Comparison of ENCODE assay signal across 14 mouse cellular contexts in the genomic region with DNA sequence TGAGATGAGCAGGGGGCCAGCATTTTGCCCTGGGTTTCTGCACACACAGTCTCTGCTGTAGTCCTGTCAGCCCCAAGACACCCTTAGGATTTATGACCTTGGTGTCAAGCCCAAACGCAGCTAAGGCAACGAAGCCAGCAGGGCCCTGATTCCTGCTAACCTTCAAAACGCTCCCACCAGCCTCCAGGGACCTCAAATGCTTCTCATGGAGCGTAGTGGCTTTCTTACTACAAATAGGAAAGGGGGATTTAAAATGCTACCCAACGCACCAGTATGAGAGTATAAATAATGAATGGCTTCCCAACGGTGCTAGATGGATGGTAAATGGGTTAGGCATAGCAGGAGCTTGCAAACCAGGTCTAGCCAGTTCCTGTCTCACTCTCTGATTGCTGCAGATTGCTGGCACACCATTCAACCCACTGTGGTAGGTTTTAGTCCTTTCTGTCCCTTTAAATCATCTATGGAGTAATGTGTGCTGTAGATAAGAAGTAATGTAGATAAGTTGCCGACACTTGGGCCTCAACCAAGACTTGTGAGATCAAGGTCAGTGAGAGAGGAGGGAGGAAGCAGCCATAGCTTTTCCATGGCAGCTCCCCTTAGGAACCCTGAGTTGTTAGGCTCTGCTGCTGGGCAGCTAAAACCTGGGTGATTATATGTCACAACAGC.
DNase-seq lines count a peak whose midpoint lies in the region; ATAC-seq and TF ChIP-seq lines count a peak whose summit lies in the region.
"Had no signal": no experiment of that assay in that cellular context is flagged by ENCODE, and none has a peak within 500 bp of the region (broad histone marks: within the 10 kb centered on the region; RNA-seq: fewer than 3 reads in every experiment).

No protein-coding gene starts in this region.

- dilution Hi-C loops in CH12.LX (cut with MboI; ENCODE audit: extremely low pct_ligation_motif_present, extremely low pct_unique_long_range_greater_than_20kb, low sequenced_read_pairs), result no loop called here

- no peaks in the 10 kb centered on the region for H3K27me3 ChIP-seq in CH12.LX (replicated peaks)
- H3K27me3 ChIP-seq in neural tube, embryonic 15.5 days (replicated peaks), result no peaks in the 10 kb centered on the region
- H3K27me3 ChIP-seq: limb, embryonic 12.5 days; midbrain, embryonic 12.5 days had no signal

- H3K4me1 ChIP-seq in CH12.LX (ENCODE audit: control insufficient read depth in 1 of 2, insufficient read depth in 2 of 2), result peaks cover 44 to 82% of the 10 kb centered on the region in 2 experiments
- H3K4me1 ChIP-seq in neural tube, embryonic 15.5 days, result peaks cover 14% of the 10 kb centered on the region; the same call in 1 of the 2 replicates

- no peak overlapping the region for H3K4me3 ChIP-seq in CH12.LX (replicated peaks in 1 of 3; ENCODE audit: low read depth in 2 of 3, low read length in 2 of 3, poor library complexity in 1 of 3)
- no peak overlapping the region for H3K4me3 ChIP-seq in neural tube, embryonic 15.5 days (replicated peaks)
- H3K4me3 ChIP-seq: limb, embryonic 12.5 days; midbrain, embryonic 12.5 days had no signal

- H3K79me2 ChIP-seq in CH12.LX (replicated peaks; ENCODE audit: control insufficient read depth, extremely low read depth, insufficient read depth, poor library complexity, severe bottlenecking), result peaks cover 7% of the 10 kb centered on the region

- no peaks in the 10 kb centered on the region for H3K9me3 ChIP-seq in CH12.LX (replicated peaks; ENCODE audit: low read length)
- H3K9me3 ChIP-seq in neural tube, embryonic 15.5 days (replicated peaks), result no peaks in the 10 kb centered on the region
- H3K9me3 ChIP-seq: limb, embryonic 12.5 days; midbrain, embryonic 12.5 days had no signal

- ATAC-seq in neural tube, embryonic 15.5 days (ENCODE audit: low FRiP score), result peak; percentile 48; the same call in 1 of the 2 replicates
- ATAC-seq in cerebellum, adult (ENCODE audit: insufficient number of reproducible peaks, low FRiP score, low TSS enrichment), result no peak

- TF ChIP-seq RAD21 in CH12.LX (IDR thresholded peaks at IDR 0.05; ENCODE audit: low read depth, low read length), result no peak

- no peak; the same call in 1 of the 2 replicates for TF ChIP-seq POLR2A in CH12.LX (IDR thresholded peaks at IDR 0.05; ENCODE audit: low read depth, low read length)

- TF ChIP-seq CTCF in CH12.LX (conservative IDR thresholded peaks at IDR 0.05 in 1 of 2, IDR thresholded peaks at IDR 0.05 in 1 of 2; ENCODE audit: low read depth in 2 of 2, low read length in 2 of 2), result no peak

- peak; percentile 16 for DNase-seq in kidney, postnatal 14 days
- no peak for DNase-seq in kidney, adult 11 months
- peak; percentile 28 for DNase-seq in CH12.LX (ENCODE audit: extremely low read depth)
- DNase-seq in adrenal gland, postnatal 25 days, result peak; percentile 8
- DNase-seq in right cerebral cortex, adult 18-20 months, result no peak
- DNase-seq: cerebellum, adult 8-10 months; heart, postnatal 36 days; kidney, adult 2 months; lung, adult 18-20 months; thymus, postnatal 36 days had no signal

- in situ Hi-C loops in CH12.LX (cut with MboI; ENCODE audit: low pct_ligation_motif_present, low pct_unique_long_range_greater_than_20kb, low sequenced_read_pairs), result no loop called here

- TF ChIP-seq EP300 in CH12.LX (IDR thresholded peaks at IDR 0.05; ENCODE audit: low read length), result peak; percentile 49

- 25% methylated on average over 7 of the region's 7 CpGs for WGBS in neural tube, embryonic 15.5 days

- peak overlapping the region; percentile 98 for H3K27ac ChIP-seq in CH12.LX (ENCODE audit: insufficient read depth, low read depth)
- no peak overlapping the region for H3K27ac ChIP-seq in neural tube, embryonic 15.5 days (replicated peaks)
- H3K27ac ChIP-seq: limb, embryonic 12.5 days; midbrain, embryonic 12.5 days had no signal

- H3K4me2 ChIP-seq in CH12.LX (ENCODE audit: insufficient read depth, low read depth, poor library complexity, severe bottlenecking), result peak overlapping the region; percentile 25
- no peak overlapping the region for H3K4me2 ChIP-seq in neural tube, embryonic 15.5 days
- H3K4me2 ChIP-seq: limb, embryonic 12.5 days; midbrain, embryonic 12.5 days had no signal

- H3K36me3 ChIP-seq in CH12.LX (replicated peaks in 1 of 2; ENCODE audit: control insufficient read depth in 1 of 2, insufficient read depth in 1 of 2, low read length in 1 of 2), result peaks cover 0 to 2% of the 10 kb centered on the region in 2 experiments
- H3K36me3 ChIP-seq in neural tube, embryonic 15.5 days, result no peaks in the 10 kb centered on the region
- H3K36me3 ChIP-seq: limb, embryonic 12.5 days; midbrain, embryonic 12.5 days had no signal

- H3K9ac ChIP-seq in CH12.LX (ENCODE audit: insufficient read depth, low read depth), result peak overlapping the region; percentile 69
- no peak overlapping the region for H3K9ac ChIP-seq in neural tube, embryonic 15.5 days (replicated peaks)
- H3K9ac ChIP-seq: limb, embryonic 12.5 days; midbrain, embryonic 12.5 days had no signal

TF ChIP-seq in CH12.LX, 34 proteins besides CTCF, POLR2A, EP300 and RAD21:
- TF ChIP-seq NELFE (IDR thresholded peaks at IDR 0.05; ENCODE audit: low read depth, low read length) (peak; percentile 29), RCOR1 (conservative IDR thresholded peaks at IDR 0.05; ENCODE audit: low read depth, low read length) (no peak), USF2 (conservative IDR thresholded peaks at IDR 0.05; ENCODE audit: low read depth, low read length) (no peak), SMC3 (IDR thresholded peaks at IDR 0.05; ENCODE audit: low read depth, low read length) (0 out of 2 replicates have a peak, but pooled peaks have one; percentile 5), USF1 (IDR thresholded peaks at IDR 0.05; ENCODE audit: low read depth, low read length) (no peak), ZC3H11A (IDR thresholded peaks at IDR 0.05; ENCODE audit: low read depth, low read length) (no peak), ETS1 (conservative IDR thresholded peaks at IDR 0.05; ENCODE audit: low read depth, low read length) (no peak; the same call in 1 of the 2 replicates), MAX (IDR thresholded peaks at IDR 0.05; ENCODE audit: low read length) (no peak; the same call in 1 of the 2 replicates), JUND (conservative IDR thresholded peaks at IDR 0.05; ENCODE audit: low read depth, low read length) (no peak; the same call in 1 of the 2 replicates), TBP (conservative IDR thresholded peaks at IDR 0.05; ENCODE audit: low read depth, low read length) (peak; percentile 50; the same call in 1 of the 2 replicates), GABPA (IDR thresholded peaks at IDR 0.05; ENCODE audit: insufficient replicate concordance, low read depth, low read length) (no peak), CHD2 (IDR thresholded peaks at IDR 0.05; ENCODE audit: low read length) (0 out of 2 replicates have a peak, but pooled peaks have one; percentile 14), ZNF384 (IDR thresholded peaks at IDR 0.05; ENCODE audit: low read depth, low read length) (no peak), MAFK (IDR thresholded peaks at IDR 0.05; ENCODE audit: insufficient replicate concordance, low read length) (peak; percentile 12; the same call in 1 of the 2 replicates), UBTF (IDR thresholded peaks at IDR 0.05; ENCODE audit: low read depth, low read length) (0 out of 2 replicates have a peak, but pooled peaks have one; percentile 47), MAZ (IDR thresholded peaks at IDR 0.05; ENCODE audit: low read depth, low read length) (0 out of 2 replicates have a peak, but pooled peaks have one; percentile 48), JUN (IDR thresholded peaks at IDR 0.05; ENCODE audit: insufficient read depth, low read depth, low read length) (no peak), E2F4 (IDR thresholded peaks at IDR 0.05; ENCODE audit: insufficient replicate concordance, low read depth, low read length) (no peak), NRF1 (IDR thresholded peaks at IDR 0.05; ENCODE audit: low read depth, low read length) (no peak), MEF2A (IDR thresholded peaks at IDR 0.05; ENCODE audit: borderline replicate concordance, low read depth, low read length) (no peak; the same call in 1 of the 2 replicates), IRF4 (IDR thresholded peaks at IDR 0.05; ENCODE audit: low read depth, low read length) (peak; percentile 46), SIN3A (IDR thresholded peaks at IDR 0.05; ENCODE audit: low read length) (peak; percentile 67), PAX5 (IDR thresholded peaks at IDR 0.05; ENCODE audit: low read length) (no peak), MXI1 (IDR thresholded peaks at IDR 0.05; ENCODE audit: low read depth, low read length) (0 out of 2 replicates have a peak, but pooled peaks have one; percentile 21), POLR2AphosphoS2 (IDR thresholded peaks at IDR 0.05; ENCODE audit: low read depth, low read length) (no peak), TCF12 (IDR thresholded peaks at IDR 0.05; ENCODE audit: low read depth, low read length) (peak; percentile 44), MYC (IDR thresholded peaks at IDR 0.05; ENCODE audit: low read depth, low read length) (no peak; the same call in 1 of the 2 replicates), ZMIZ1 (IDR thresholded peaks at IDR 0.05; ENCODE audit: low read depth, low read length) (0 out of 2 replicates have a peak, but pooled peaks have one; percentile 30), ZKSCAN1 (IDR thresholded peaks at IDR 0.05; ENCODE audit: borderline replicate concordance, low read depth, low read length) (no peak), HCFC1 (IDR thresholded peaks at IDR 0.05; ENCODE audit: low read depth, low read length) (no peak), BHLHE40 (IDR thresholded peaks at IDR 0.05; ENCODE audit: low read depth, low read length) (peak; percentile 38; the same call in 1 of the 2 replicates), KAT2A (IDR thresholded peaks at IDR 0.05; ENCODE audit: insufficient replicate concordance, low read length) (no peak), ELF1 (IDR thresholded peaks at IDR 0.05; ENCODE audit: low read depth, low read length) (no peak)

Comparison
In these comparisons a context has a peak if more than half of its experiments do, and no peak if none do; other contexts are left out.
1. DNase-seq: peak in kidney, postnatal 14 days (single experiment), CH12.LX (single experiment) and adrenal gland, postnatal 25 days (single experiment); none in kidney, adult 11 months (single experiment) and right cerebral cortex, adult 18-20 months (single experiment).